8 mouse cellular contexts compared by ENCODE assay signal in the genomic region with DNA sequence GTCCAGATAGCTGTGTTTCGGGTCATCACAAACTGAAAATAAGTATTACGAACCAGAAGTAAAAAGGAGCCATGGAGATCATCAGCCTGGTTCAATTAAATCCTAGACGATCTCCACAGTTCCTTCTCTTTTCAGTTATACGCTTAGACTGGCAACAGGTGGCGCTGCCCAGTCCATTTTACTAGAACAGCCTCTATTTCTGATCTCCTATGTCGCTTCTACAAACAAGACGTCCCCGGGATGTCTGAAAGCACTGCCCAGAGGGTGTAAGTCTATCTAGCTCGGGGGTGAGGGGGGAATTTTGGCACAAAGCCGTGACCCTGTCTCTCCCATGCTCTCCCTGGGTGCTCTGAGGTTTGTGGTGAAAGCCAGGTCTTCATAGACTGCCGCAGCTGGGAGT. TPM values are rescaled to one million over a fixed set of nuclear protein-coding genes. Genes with fewer than 3 reads are reported as not detected.
DNase-seq lines count a peak whose midpoint lies in the region; ATAC-seq and TF ChIP-seq lines count a peak whose summit lies in the region.

No protein-coding gene starts in this region.

- no peak overlapping the region for H3K4me3 ChIP-seq in thymus, adult 2 months (ENCODE audit: control insufficient read depth, insufficient read depth, low read length)
- peak overlapping the region; percentile 21; the same call in 1 of the 2 replicates for H3K4me3 ChIP-seq in kidney, adult 2 months (ENCODE audit: insufficient read depth, low read depth, low read length)
- H3K4me3 ChIP-seq in limb, embryonic 14.5 days (replicated peaks; ENCODE audit: low read length), result peak overlapping the region; percentile 30
- H3K4me3 ChIP-seq in midbrain, embryonic 16.5 days (ENCODE audit: low read depth, low read length), result peak overlapping the region; percentile 17
- peak overlapping the region; percentile 28 for H3K4me3 ChIP-seq in stomach, embryonic 15.5 days (replicated peaks)

- 0 out of 2 replicates have a peak, but pooled peaks have one; percentile 48 for ATAC-seq in limb, embryonic 14.5 days (ENCODE audit: low FRiP score, low read depth)
- ATAC-seq in midbrain, embryonic 16.5 days, result no peak
- peak; percentile 19; the same call in 1 of the 2 replicates for ATAC-seq in stomach, embryonic 15.5 days (ENCODE audit: insufficient read depth, low FRiP score, low read depth)

- TF ChIP-seq CTCF in thymus, adult 2 months (IDR thresholded peaks at IDR 0.05; ENCODE audit: borderline replicate concordance, control insufficient read depth, extremely low read depth, insufficient read depth, low read length, poor library complexity), result no peak
- peak; percentile 45 for TF ChIP-seq CTCF in kidney, adult 2 months (conservative IDR thresholded peaks at IDR 0.05; ENCODE audit: insufficient read depth, insufficient read length, low read depth, low read length)

- H3K36me3 ChIP-seq in thymus, adult 2 months (ENCODE audit: control insufficient read depth, insufficient read depth, low read length), result no peaks in the 10 kb centered on the region
- H3K36me3 ChIP-seq in kidney, adult 2 months (ENCODE audit: control insufficient read depth, insufficient read depth, low read length), result no peaks in the 10 kb centered on the region
- no peaks in the 10 kb centered on the region for H3K36me3 ChIP-seq in limb, embryonic 14.5 days (ENCODE audit: control insufficient read depth, insufficient read depth, low read length)
- H3K36me3 ChIP-seq in midbrain, embryonic 16.5 days (ENCODE audit: control insufficient read depth, insufficient read depth, low read length), result no peaks in the 10 kb centered on the region
- H3K36me3 ChIP-seq in stomach, embryonic 15.5 days, result no peaks in the 10 kb centered on the region

- H3K27me3 ChIP-seq in thymus, adult 2 months (ENCODE audit: control insufficient read depth, insufficient read depth, low read length), result no peaks in the 10 kb centered on the region; the same call in 1 of the 2 replicates
- no peaks in the 10 kb centered on the region for H3K27me3 ChIP-seq in kidney, adult 2 months (replicated peaks; ENCODE audit: control insufficient read depth, insufficient read depth, low read length)
- H3K27me3 ChIP-seq in limb, embryonic 14.5 days (ENCODE audit: control insufficient read depth, insufficient read depth, low read length), result no peaks in the 10 kb centered on the region
- H3K27me3 ChIP-seq in midbrain, embryonic 16.5 days (ENCODE audit: control insufficient read depth, insufficient read depth, low read depth, low read length), result no peaks in the 10 kb centered on the region
- H3K27me3 ChIP-seq in stomach, embryonic 15.5 days (replicated peaks), result no peaks in the 10 kb centered on the region

- H3K9ac ChIP-seq in limb, embryonic 14.5 days (ENCODE audit: low read depth, low read length, severe bottlenecking), result peak overlapping the region; percentile 25; the same call in 1 of the 2 replicates
- peak overlapping the region; percentile 32; the same call in 1 of the 2 replicates for H3K9ac ChIP-seq in midbrain, embryonic 16.5 days (ENCODE audit: low read depth, low read length)
- no peak overlapping the region for H3K9ac ChIP-seq in stomach, embryonic 15.5 days

- no peaks in the 10 kb centered on the region for H3K9me3 ChIP-seq in limb, embryonic 14.5 days (ENCODE audit: control insufficient read depth, low read length)
- H3K9me3 ChIP-seq in midbrain, embryonic 16.5 days (replicated peaks; ENCODE audit: control insufficient read depth, low read length, poor library complexity, severe bottlenecking), result no peaks in the 10 kb centered on the region
- no peaks in the 10 kb centered on the region for H3K9me3 ChIP-seq in stomach, embryonic 15.5 days

- TF ChIP-seq POLR2A in thymus, adult 2 months (IDR thresholded peaks at IDR 0.05; ENCODE audit: control insufficient read depth, extremely low read depth, insufficient read depth, low read length, poor library complexity), result no peak
- TF ChIP-seq POLR2A in kidney, adult 2 months (IDR thresholded peaks at IDR 0.05; ENCODE audit: low read depth, low read length), result no peak
- no peak for TF ChIP-seq POLR2A in limb, embryonic 14.5 days (IDR thresholded peaks at IDR 0.05; ENCODE audit: borderline replicate concordance, extremely low read depth, insufficient read depth, insufficient read length)

- DNase-seq in thymus, adult 2 months, result peak; percentile 26
- DNase-seq in thymus, adult 18-20 months, result no peak
- DNase-seq in embryo, embryonic 11 days, result peak; percentile 80
- DNase-seq in heart, adult 8-10 months (ENCODE audit: low spot score), result peak; percentile 77
- peak; percentile 83 for DNase-seq in kidney, adult 2 months
- DNase-seq in limb, embryonic 14.5 days (ENCODE audit: low spot score), result peak; percentile 86

- H3K4me1 ChIP-seq in thymus, adult 2 months (replicated peaks; ENCODE audit: control insufficient read depth, insufficient read depth, low read length), result no peaks in the 10 kb centered on the region
- no peaks in the 10 kb centered on the region; the same call in 1 of the 2 replicates for H3K4me1 ChIP-seq in kidney, adult 2 months (ENCODE audit: control insufficient read depth, insufficient read depth, low read length)
- peaks cover 7% of the 10 kb centered on the region for H3K4me1 ChIP-seq in limb, embryonic 14.5 days (ENCODE audit: control insufficient read depth, insufficient read depth, low read length)
- H3K4me1 ChIP-seq in midbrain, embryonic 16.5 days (ENCODE audit: control insufficient read depth, insufficient read depth, low read length), result no peaks in the 10 kb centered on the region; the same call in 1 of the 2 replicates
- H3K4me1 ChIP-seq in stomach, embryonic 15.5 days, result 0 out of 2 replicates have a peak, but pooled peaks cover 5% of the 10 kb centered on the region

- WGBS in thymus, adult 2 months, result 18% methylated on average over 11 of the region's 11 CpGs
- WGBS in kidney, adult 2 months, result 17% methylated on average over 11 of the region's 11 CpGs
- 14% methylated on average over 11 of the region's 11 CpGs for WGBS in limb, embryonic 14.5 days
- 19% methylated on average over 11 of the region's 11 CpGs for WGBS in midbrain, embryonic 16.5 days
- WGBS in stomach, embryonic 15.5 days, result 19% methylated on average over 11 of the region's 11 CpGs

- H3K4me2 ChIP-seq in limb, embryonic 14.5 days (replicated peaks; ENCODE audit: low read depth, low read length, severe bottlenecking), result peak overlapping the region; percentile 52
- peak overlapping the region; percentile 49 for H3K4me2 ChIP-seq in midbrain, embryonic 16.5 days (ENCODE audit: low read length)
- H3K4me2 ChIP-seq in stomach, embryonic 15.5 days, result peak overlapping the region; percentile 57

- no peak overlapping the region for H3K27ac ChIP-seq in thymus, adult 2 months (ENCODE audit: control insufficient read depth, insufficient read depth, low read length)
- no peak overlapping the region for H3K27ac ChIP-seq in kidney, adult 2 months (ENCODE audit: insufficient read depth, low read depth, low read length)
- no peak overlapping the region for H3K27ac ChIP-seq in limb, embryonic 14.5 days (replicated peaks; ENCODE audit: low read depth, low read length)
- H3K27ac ChIP-seq in midbrain, embryonic 16.5 days (ENCODE audit: low read length), result no peak overlapping the region
- H3K27ac ChIP-seq in stomach, embryonic 15.5 days, result peak overlapping the region; percentile 42; the same call in 1 of the 2 replicates

RNA-seq across cellular contexts. Expression of gene Cyb5r3, which starts 37.8 kb away (rescaled TPM):
- 60.5 and 61.7 TPM in 2 replicates for polyA plus RNA-seq in thymus, adult 2 months (2012; rRNA removed)
- total RNA-seq in heart, adult 8-10 months (2022), result 100 to 1,000 TPM in 2 of 4 experiments, 10 to 100 TPM in 2; 81.4 to 113 (median 96.2) TPM
- polyA plus RNA-seq in kidney, adult 2 months (2012; rRNA removed), result 197 and 230 TPM in 2 replicates
- polyA plus RNA-seq in limb, embryonic 14.5 days (2012; rRNA removed), result 73.3 and 79.9 TPM in 2 replicates
- 135 and 136 TPM in 2 replicates for polyA plus RNA-seq in limb, embryonic 14.5 days (2014; fragmentation: Nextera tagmentation; extraction: Ambion mirVana)
- polyA plus RNA-seq in midbrain, embryonic 16.5 days (2015; fragmentation: Nextera tagmentation; extraction: Ambion mirVana), result 107 and 121 TPM in 2 replicates
- polyA plus RNA-seq in stomach, embryonic 15.5 days (2015; fragmentation: Nextera tagmentation; extraction: Ambion mirVana), result 182 and 210 TPM in 2 replicates

RNA-seq across cellular contexts. Expression of gene A4galt, which starts 41.3 kb away (rescaled TPM):
- 5.4 and 6.4 TPM in 2 replicates for polyA plus RNA-seq in thymus, adult 2 months (2012; rRNA removed)
- 1 to 10 TPM; 4.2 to 8.7 (median 5.8) TPM for total RNA-seq in heart, adult 8-10 months (2022)
- 53.5 and 56.0 TPM in 2 replicates for polyA plus RNA-seq in kidney, adult 2 months (2012; rRNA removed)
- 2.9 and 3.5 TPM in 2 replicates for polyA plus RNA-seq in limb, embryonic 14.5 days (2012; rRNA removed)
- polyA plus RNA-seq in limb, embryonic 14.5 days (2014; fragmentation: Nextera tagmentation; extraction: Ambion mirVana), result 1.4 and 2.7 TPM in 2 replicates
- 2.4 and 2.6 TPM in 2 replicates for polyA plus RNA-seq in midbrain, embryonic 16.5 days (2015; fragmentation: Nextera tagmentation; extraction: Ambion mirVana)
- polyA plus RNA-seq in stomach, embryonic 15.5 days (2015; fragmentation: Nextera tagmentation; extraction: Ambion mirVana), result 9.2 and 9.4 TPM in 2 replicates

Comparison
In these comparisons a context has a peak if more than half of its experiments do, and no peak if none do; other contexts are left out.
1. DNase-seq: peak in thymus, adult 2 months (single experiment), embryo, embryonic 11 days (single experiment), heart, adult 8-10 months (single experiment), kidney, adult 2 months (single experiment) and limb, embryonic 14.5 days (single experiment); none in thymus, adult 18-20 months (0 of 2).
2. Peak in every context shown above with its lines, with median percentiles within 50 percentile points of each other: H3K4me2 ChIP-seq.